Mouse (Mus musculus): Measurements from ENCODE around the gene Dynlt1c.
"Not testable (repeated sequence)": the region's sequence is repeated elsewhere in the genome, so short reads cannot be mapped to it uniquely, and the experiment has no call there.

The Dynlt1c gene

DNA sequence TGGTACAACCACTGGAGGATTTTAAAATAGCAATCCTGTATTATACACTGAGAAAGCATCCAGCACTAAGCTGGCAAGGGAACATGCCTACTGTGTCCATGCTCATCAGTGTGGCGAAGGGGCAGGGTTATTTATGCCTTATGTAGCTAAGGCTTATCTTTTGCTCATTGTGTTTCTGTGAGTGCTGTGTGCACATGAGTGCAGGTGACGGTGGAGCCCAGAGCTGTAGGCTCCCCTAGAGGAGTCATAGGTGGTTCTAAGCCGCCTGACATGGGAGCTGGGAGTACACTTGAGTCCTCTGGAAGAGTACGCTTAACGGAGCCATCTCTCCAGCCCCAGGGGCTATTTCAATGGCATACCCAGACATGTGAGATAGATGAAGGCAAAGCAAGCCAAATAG is 17.8 kb downstream of the Dynlt1c start:
- DNase-seq (ENCODE audit: low read depth, low spot score): not testable (repeated sequence)

DNA sequence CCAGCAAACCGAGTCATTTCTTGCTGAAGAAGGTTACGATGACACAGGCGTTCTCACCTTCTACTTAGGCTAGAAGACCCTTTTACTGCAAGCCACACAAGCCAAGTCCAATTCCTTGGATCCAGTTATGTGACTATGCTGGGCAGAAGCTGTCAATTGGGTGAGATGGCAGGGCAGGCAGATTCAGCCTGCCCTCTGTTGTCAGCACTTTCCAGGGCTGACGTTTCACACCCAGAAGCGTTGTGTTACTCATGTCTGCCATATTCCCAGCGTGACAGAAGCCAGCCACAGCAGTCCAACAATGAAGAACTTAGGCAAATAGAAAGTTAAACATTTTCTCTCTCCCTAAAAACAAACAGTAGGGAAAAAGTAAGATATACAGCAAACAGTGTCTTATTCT is 18.6 kb downstream of the Dynlt1c start:
- DNase-seq (ENCODE audit: low read depth, low spot score): not testable (repeated sequence)

DNA sequence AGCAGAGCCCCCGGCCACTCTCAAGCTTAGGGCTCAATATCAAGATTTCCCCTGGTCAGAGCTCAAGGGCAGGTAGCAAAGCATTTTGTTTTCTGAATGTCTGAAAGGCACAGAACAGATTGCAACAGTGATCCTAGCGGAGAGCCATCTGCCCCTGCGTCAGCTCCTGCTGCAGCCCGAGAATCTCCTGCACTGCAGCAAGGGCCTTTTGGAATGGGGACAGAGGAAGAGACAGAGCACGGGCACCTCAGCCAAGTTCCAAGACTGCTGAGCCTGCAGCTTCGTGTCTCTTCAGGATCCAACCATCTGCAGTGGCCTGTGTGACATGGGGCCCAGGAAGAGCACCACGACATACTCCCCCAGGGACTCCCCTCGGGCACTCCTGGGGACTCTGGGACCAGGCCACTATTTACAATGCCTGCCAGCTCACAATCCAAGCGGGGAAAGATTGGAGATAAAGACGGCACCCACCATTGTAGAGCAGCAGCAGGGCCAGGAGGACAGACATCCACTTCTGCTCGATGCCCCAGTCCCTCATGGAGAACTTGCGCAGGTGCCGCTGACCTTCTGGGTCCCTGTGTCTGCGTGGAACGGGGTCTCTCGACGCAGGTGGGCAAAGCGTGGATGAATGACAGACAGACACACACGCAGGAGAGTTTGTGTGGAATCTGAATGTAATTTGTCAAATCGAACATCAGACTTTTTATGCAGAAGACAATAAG is 19.4 kb downstream of the Dynlt1c start:
- DNase-seq (ENCODE audit: low read depth, low spot score): not testable (repeated sequence)

DNA sequence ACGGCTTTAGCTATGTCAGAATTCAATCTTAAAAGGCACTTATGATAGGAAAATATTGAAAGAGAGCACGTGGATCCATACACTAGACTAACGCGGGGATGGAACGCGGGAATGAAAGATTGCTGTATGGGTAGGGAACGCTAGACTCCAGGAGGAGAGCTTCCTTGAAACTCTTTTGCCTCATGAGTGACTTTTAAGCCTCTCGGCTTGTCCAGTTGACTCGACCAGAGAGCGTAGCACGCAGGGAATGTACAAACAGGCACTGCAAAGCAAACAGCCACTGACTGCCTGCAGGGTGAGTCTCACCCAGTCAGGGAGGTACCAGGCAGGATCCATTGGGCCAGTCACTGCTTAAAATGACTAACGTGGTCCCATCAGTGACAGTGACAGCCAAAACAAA is 20.5 kb downstream of the Dynlt1c start:
- not testable (repeated sequence) for DNase-seq (ENCODE audit: low read depth, low spot score)

DNA sequence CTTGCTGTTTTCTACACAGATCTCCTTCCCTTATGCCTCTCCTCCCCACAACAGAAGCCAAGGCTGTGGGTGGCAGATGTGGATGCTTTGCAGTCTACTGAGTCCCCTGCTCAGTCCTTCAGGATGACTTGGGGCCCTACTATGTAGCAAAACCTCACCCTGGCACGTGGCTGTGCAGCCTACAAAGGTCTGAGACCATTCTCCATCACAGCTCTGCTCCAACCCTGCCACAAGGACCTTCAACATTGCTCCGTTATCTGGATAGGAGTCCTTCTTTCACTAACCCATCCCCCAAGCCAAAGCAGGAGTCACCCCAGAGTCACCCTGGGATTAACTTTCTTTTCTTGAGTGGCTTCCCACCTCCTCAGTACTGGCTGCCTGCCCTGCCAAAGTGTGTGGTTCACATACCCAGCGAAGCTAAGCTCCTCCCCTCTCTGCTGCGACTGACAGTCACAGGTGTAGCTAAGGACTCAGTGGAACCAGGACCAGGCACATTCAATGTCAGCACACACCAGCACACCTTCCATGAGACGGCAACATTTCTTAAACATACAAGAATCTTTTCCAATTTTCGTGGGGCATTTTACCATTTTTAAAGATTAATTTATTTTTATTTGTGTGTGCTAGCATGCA is 23.6 kb downstream of the Dynlt1c start:
- DNase-seq (ENCODE audit: low read depth, low spot score): not testable (repeated sequence)

DNA sequence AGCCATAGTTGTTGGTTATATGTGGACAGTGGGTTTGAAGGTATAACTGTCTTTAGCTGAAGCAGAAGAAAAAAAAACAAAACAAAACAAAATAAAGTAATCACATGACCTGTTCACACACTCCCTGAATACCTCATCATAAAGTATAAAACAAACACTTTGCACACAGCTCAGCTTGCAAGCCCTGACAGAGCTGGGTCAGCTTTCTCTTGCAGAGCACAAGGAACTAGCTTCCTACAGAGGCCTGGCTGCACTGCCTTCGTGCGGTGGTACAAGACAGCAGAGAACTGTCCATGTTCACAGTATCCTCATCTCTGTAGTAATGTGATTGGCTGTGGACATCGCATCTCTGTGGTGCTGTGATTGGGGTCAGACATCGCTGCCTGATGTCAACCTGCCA is 28.9 kb downstream of the Dynlt1c start:
- not testable (repeated sequence) for DNase-seq (ENCODE audit: low read depth, low spot score)

DNA sequence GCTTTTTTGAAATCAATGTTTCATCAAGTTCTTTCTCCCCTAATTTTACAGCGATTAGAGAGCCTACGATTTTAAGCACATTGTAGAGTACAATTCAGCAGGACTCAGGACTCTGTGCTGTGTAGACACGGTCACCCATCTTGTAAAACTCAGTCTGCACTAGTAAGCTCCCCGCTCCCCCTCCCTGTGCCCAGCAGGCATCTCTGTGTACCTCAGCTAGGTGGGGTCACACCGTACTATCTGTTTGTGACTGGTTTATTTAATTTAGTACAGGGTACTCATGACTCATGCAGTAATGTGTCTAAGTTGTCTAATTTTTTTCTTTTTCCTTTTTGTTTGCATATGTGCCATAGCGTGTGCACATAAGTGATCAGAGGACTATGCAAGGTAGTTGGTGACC is 31.4 kb downstream of the Dynlt1c start:
- not testable (repeated sequence) for DNase-seq (ENCODE audit: low read depth, low spot score)

DNA sequence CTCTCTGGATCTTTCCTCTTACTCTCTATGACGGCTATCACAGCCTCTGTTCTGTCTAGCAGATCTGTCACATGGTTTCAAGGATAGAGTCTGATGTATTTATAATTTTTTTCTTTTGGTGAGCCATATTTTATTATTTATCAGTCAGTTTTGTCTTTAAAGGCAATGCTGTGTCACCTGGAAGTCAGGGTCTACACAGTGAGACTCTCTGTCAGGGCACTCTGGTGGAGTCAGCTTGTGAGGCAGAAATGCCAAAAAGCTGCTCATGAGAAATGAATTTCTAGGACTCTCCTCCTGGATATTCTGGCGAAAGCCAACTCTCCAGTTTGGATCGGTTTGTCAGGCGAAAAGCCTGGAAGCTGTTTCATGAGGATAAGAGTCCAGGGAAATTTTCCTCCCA is 34.3 kb downstream of the Dynlt1c start:
- not testable (repeated sequence) for DNase-seq (ENCODE audit: low read depth, low spot score)

DNA sequence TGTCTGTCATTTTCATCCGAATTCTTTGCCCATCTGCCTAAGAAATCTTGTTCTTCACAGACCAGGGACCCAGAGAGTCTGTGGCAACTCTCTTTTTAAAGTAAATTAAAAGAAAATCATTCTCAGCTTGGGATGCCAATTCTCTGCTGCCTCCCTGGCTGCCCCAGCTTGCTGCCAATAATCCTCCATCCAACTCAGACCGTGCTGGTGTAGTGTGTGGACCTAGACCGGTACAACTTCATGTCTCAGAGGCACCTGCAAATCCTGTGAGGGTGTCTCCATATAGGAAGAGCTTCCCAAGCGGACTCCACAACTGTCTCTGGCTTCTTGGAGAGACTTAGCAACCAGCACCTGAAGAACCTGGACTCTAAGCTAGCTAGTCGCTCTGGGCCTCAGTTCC is 35.4 kb downstream of the Dynlt1c start:
- no peak for DNase-seq (ENCODE audit: low read depth, low spot score)

DNA sequence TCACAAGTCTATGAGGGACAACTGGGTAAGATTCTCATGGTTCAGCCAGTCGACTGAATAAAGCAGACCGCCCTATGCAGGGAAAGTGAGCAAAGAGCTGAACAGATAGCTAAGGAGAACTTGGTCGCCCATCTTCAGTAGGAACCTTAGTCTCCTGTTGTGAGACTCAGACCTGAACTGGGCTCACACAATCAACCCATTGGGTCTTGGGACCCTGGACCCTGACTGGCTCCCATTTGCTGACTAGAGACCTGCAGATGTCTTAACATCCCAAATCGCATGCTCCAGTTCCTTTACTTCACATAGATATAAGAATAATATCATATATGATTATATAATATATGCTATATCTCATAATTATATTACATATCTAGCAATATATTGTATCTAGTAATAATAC is 36.0 kb downstream of the Dynlt1c start:
- DNase-seq (ENCODE audit: low read depth, low spot score): not testable (repeated sequence)

DNA sequence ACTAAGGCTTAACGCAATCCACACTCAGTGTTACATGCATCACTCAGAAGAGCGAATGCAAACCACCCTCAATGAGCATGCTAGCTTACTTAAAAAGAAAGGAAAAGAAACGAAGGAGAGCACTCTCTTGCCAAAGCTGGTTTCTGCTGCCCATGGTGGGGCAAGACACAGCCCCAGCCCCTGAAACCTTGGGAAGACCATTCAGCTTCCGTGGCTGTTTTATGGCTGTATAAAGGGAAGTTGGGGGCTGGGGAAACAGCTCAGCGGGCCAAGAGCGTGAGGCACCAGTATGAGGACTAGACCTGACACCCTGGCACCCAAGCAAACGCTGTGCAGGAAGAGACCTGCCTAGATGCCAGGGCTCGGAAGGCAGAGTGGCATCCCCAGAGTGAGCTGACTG is 37.0 kb downstream of the Dynlt1c start:
- not testable (repeated sequence) for DNase-seq (ENCODE audit: low read depth, low spot score)

DNA sequence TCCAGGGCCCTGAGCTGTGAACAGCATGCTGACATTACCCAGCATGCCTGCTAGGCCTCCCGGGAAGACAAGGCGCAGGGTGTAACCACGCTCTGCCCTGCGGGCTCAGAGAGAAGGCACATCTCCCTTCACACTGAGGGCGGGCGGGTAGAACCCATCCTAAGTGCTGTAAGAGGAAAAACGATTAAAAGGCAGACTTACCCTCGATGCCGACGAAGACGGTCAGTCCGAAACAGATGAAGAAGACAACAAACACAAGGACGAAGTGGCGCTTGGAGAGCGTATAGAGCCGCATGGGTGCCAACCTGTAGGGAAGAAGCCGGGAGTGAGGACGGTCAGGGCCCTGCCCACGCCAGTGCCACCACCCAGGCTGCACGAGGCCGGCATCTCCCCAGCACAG is 38.0 kb downstream of the Dynlt1c start:
- not testable (repeated sequence) for DNase-seq (ENCODE audit: low read depth, low spot score)

DNA sequence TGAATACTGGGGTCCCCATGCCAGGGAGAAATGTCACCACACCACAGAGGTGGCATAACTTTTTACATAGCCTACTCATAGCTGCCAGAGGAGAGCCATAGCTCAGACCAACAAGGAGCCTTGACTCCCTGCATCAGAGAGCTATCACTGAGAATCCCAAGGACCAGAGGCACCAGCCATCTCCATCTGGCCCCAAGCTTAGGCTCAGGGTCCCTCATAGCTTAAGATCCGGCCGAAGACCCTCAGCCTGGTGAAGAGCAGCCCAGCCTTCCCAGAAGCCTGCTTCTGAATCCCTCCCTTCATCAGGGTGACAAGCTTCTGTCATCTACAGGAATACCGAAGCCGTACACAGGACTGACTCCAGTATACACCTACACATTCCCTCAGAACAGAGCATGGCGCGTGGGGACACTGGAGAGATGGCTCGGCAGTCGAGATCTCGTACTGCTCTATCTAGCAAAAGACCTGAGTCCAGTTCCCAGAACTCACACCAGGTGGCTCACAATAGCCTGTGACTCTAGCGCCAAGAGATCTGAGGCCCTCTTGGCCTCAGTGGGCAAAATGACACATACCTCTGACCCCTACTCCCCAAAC is 38.7 kb downstream of the Dynlt1c start:
- DNase-seq (ENCODE audit: low read depth, low spot score): not testable (repeated sequence)

DNA sequence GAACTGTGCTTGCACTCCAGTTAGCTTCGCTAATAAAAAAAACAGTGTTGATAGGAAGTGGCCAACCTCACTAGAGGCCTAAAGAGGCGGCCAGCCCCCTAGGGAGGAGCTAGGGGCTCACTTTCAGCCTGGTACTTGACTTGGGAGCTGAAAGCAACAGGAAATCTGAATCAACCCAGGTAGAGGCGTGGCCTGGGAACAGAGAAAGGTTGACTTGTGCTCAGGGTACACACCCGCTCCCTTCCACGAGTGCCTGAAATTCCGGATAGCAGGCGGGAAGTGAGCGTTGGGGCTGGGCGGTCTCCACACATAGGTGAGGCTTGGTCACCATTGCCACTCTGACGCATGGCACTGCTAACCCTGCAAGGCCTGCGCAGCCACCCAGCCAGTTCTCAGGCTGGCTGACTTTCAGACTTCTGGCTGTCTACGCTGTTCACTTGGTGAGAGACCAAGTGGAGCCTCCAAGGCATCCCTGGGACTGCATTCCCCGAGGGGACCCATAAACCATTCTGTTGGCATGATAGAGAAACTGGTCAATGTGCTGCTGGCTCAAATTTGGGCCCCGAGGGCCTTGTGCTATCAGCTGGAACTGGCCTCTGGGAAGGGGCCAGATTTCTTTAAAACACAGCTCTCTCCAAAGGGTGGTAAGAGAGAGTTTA is 39.4 kb downstream of the Dynlt1c start:
- not testable (repeated sequence) for DNase-seq (ENCODE audit: low read depth, low spot score)

DNA sequence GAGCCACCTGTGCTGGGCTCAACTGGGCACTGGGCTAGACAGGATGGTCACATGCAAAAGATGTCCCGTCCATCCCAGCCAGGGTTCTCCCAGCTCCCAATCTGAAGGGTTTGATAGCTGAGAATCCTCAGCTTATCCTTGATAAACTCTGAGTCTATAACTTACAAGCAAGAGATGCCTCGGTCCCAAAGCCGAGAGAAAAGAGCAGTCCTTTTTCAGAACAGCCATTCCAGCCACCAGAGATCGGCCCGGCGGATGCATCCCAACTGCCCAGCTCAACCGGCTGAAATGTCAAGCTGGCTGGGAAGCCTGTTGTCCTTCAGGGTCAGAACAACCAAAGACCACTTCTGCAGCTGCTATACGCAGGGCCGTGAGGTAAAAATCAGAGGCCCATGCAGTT is 42.7 kb downstream of the Dynlt1c start:
- not testable (repeated sequence) for DNase-seq (ENCODE audit: low read depth, low spot score)

DNA sequence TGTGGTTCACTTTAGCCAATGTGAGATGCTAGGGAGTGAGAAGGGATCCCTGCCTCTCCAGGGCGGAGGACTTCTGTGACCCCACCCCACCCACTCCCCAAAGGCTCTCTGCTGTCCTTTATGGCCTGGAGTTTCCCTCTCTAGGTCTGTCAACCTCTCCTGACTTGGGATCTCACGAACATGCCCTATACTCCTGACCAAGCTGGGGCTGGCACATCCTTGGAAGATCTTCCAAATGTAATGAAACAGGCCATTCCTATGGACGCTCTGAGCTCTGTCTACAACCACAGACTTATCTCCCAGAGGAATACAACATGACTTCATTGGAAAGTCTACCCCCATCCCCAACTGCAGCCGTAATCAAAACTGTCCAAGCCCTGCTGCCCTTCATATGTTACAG is 43.2 kb downstream of the Dynlt1c start:
- DNase-seq (ENCODE audit: low read depth, low spot score): not testable (repeated sequence)

DNA sequence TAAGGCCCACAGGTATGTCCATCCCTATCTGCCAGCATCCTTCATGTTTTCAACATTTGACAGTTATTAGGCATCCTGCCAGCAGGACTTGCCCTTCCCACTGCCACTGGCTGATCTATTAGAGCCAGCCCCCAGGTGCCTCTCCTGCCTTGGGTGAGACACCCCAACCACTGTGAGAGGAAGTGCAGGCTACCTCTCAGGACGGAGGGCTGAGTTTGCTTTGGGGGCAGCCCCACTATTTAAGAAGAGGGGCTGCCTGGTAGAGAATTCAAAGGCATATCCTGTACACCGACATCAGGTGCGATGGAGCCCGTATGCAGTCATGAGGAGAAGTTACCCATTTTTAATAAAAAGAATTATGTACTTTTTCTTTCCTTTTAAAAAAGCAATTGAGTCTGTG is 44.2 kb downstream of the Dynlt1c start:
- DNase-seq (ENCODE audit: low read depth, low spot score): not testable (repeated sequence)

DNA sequence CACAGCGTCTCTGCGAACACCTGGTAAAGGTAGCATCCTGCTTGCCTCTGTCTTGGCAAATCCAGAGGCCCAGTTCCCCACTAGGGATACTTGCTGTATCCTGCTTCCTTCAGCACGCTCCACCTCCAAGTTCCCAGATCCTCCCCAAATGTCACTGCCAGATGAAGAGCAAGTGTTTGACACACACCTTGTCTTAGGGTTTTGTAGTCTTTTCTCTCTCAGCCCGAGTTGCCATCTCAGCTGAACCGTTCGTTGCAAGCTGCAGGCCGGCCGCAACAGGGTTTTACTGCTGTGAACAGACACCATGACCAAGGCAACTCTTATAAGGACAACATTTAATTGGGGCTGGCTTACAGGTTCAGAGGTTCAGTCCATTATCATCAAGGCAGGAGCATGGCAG is 45.4 kb downstream of the Dynlt1c start:
- DNase-seq (ENCODE audit: low read depth, low spot score): not testable (repeated sequence)

DNA sequence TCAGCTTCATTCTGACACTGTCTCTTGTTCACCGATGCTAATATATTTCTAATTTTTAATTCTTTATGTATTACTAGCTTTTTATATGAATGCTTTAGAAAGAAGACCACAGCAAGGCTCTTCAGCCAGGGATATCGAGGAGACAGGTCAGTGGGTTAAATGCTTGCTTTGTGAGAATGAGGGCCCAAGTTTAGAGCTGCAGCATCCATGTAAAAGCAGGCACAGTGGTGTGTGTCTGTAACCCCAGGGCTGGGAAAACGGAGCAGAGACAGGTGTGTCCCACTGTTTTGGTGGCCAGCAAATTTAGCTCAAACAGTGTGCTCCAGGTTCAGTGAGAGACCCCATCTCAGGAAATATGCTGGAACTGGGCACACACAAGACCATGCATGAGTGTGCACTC is 46.0 kb downstream of the Dynlt1c start:
- not testable (repeated sequence) for DNase-seq (ENCODE audit: low read depth, low spot score)

DNA sequence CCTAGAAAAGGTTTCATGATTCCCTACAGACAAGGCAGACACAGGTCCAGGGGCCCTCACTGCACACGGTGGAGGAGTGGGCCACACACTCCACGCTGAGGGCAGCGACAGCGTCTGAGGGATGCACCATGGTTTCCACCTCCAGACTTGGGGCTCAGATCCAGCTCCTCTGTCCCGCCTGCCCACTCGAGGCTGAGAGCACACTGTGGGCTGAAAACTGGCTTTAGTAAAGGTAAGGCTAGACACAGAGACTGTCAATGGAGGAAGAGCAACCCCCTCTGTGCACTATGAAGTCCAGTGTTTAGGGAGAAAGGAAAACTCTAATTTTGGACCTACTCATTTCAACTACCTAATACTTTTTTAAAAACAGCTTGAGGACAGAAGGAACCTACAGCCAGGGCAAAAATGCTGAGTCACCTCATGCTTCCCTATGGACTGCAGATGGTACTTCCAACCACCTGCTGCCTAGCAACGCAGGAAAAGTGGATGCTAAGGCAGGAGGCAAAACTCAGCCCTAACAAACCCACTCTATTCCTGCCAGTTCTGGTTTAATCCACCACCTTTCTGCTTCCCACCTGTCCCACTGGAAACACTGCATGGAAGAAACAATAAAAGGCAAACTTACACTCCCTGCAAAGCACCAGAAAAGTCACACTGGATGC is 49.6 kb downstream of the Dynlt1c start:
- DNase-seq (ENCODE audit: low read depth, low spot score): not testable (repeated sequence)

DNA sequence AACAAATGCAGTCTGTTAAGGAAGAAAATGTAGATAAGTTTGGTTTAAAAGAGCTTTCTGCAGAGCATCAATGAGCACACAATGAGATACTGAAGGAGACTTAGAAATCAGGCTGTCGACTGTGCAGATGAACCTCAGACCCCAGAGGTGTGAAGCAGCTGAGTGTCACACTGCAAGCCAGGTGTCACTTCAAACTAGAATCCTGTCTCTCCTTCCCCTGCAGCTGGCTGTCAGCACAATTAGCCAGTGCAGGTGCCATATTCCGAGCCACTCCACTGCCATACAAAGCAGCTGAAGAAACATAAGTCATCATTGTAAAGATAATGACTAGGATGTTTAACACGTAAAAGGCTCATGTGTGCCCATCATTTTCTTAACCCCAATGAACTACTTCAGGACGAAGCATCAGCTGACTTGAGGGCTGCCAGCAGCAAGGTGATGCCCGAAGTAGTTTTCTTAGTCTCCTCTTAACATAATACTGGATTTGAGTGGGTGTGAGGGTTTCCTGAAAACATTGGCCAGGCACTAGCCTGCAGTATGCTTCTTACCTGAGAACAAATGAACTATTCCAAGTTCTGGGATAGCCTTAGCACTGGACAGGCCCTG is 52.0 kb downstream of the Dynlt1c start:
- DNase-seq (ENCODE audit: low read depth, low spot score): not testable (repeated sequence)
